Mouse (Mus musculus) intestine, embryonic 14.5 days (tissue): ENCODE measurements around the gene Timd2. TPM values are rescaled to one million over a fixed set of nuclear protein-coding genes. Genes with fewer than 3 reads are reported as not detected.
"Not testable (repeated sequence)": the region's sequence is repeated elsewhere in the genome, so short reads cannot be mapped to it uniquely, and the experiment has no call there.

Experiments
- ATAC-seq: fragments of 200-750 bp; cut with Nextera tagmentation; replicated peaks from 2 replicates; pipeline ENCODE4 v1.8.0; 2017; ENCODE audit warnings: low read depth, moderate number of reproducible peaks, moderate TSS enrichment, moderate library complexity; ENCODE audit not compliant: low FRiP score, low TSS enrichment
- DNase-seq: peaks from one replicate; pipeline ENCODE4 v3.0.0-alpha.2; 2018; ENCODE audit warnings: low spot score
- H3K27ac ChIP-seq: fragments of 300-500 bp; sonication (generic); 2 replicates; pipeline ENCODE4 v1.5.1; 2014; ENCODE audit warnings: low read depth, mild to moderate bottlenecking, control low read depth
- H3K27me3 ChIP-seq: fragments of 300-500 bp; sonication (generic); replicated peaks from 2 replicates; pipeline ENCODE4 v1.6.1; 2014; ENCODE audit warnings: low read length, control low read depth; ENCODE audit not compliant: control insufficient read depth, insufficient read depth
- H3K36me3 ChIP-seq: fragments of 300-500 bp; sonication (generic); 2 replicates; pipeline ENCODE4 v1.6.1; 2014; ENCODE audit warnings: low read length, control low read depth; ENCODE audit not compliant: control insufficient read depth, insufficient read depth
- H3K4me1 ChIP-seq: fragments of 300-500 bp; sonication (generic); replicated peaks from 2 replicates; pipeline ENCODE4 v1.6.1; 2014; ENCODE audit warnings: low read length, control low read depth, mixed read lengths; ENCODE audit not compliant: control insufficient read depth, insufficient read depth
- H3K4me2 ChIP-seq: fragments of 300-500 bp; sonication (generic); 2 replicates; pipeline ENCODE4 v1.6.1; 2014; ENCODE audit warnings: low read length
- H3K4me3 ChIP-seq: fragments of 300-500 bp; sonication (generic); 2 replicates; pipeline ENCODE4 v1.5.1; 2014; ENCODE audit warnings: low read depth, low read length, control low read depth, mixed read lengths
- H3K9ac ChIP-seq: fragments of 300-500 bp; sonication (generic); 2 replicates; pipeline ENCODE4 v1.6.1; 2014; ENCODE audit warnings: mild to moderate bottlenecking, low read length
- H3K9me3 ChIP-seq: fragments of 300-500 bp; sonication (generic); 2 replicates; pipeline ENCODE4 v1.6.1; 2016; ENCODE audit warnings: low read length, control low read depth; ENCODE audit not compliant: control insufficient read depth
- WGBS: fragments of 180-500 bp; shearing (Covaris S2); extraction: QIAGEN DNeasy Blood & Tissue Kit; methylation state at CpG from one replicate; pipeline ENCODE4 v1.1.7; 2014; 5-methylcytosine and 5-hydroxymethylcytosine counted together
- polyA plus RNA-seq: library from polyadenylated mRNA; unstranded; fragments of >200 nt; fragmentation: Nextera tagmentation; extraction: Ambion mirVana; gene quantifications from 2 replicates; pipeline ENCODE4 v1.2.1, GENCODE M21; 2014

Gene Timd2
- polyA plus RNA-seq, 1 experiment from 2014 or later: 0.09 TPM

- ATAC-seq (0 out of 2 replicates have a peak, but pooled peaks have one; percentile 36), DNase-seq (no peak)
- H3K9ac ChIP-seq: no peak overlapping the region
- WGBS: 30% methylated on average over 1 of the region's 1 CpGs
- no peak overlapping the region for H3K4me2 ChIP-seq
- no peak overlapping the region for H3K27ac ChIP-seq
- no peaks in the 10 kb centered on the region for H3K9me3 ChIP-seq
- no peaks in the 10 kb centered on the region for H3K36me3 ChIP-seq
- H3K4me3 ChIP-seq: no peak overlapping the region
- H3K4me1 ChIP-seq: no peaks in the 10 kb centered on the region
- H3K27me3 ChIP-seq: no peaks in the 10 kb centered on the region
These were observed 27.8 kb upstream of the Timd2 start for GRCm38 (mm10) chr11:46734617-46735016.

- Histone ChIP-seq H3K4me1 (no peaks in the 10 kb centered on the region), H3K27ac (no peak overlapping the region), H3K9ac (no peak overlapping the region), H3K27me3 (no peaks in the 10 kb centered on the region), H3K4me3 (no peak overlapping the region), H3K4me2 (no peak overlapping the region), H3K9me3 (no peaks in the 10 kb centered on the region), H3K36me3 (no peaks in the 10 kb centered on the region)
- ATAC-seq (0 out of 2 replicates have a peak, but pooled peaks have one; percentile 36), DNase-seq (no peak)
- 62% methylated on average over 6 of the region's 6 CpGs for WGBS
These were observed 26.5 kb upstream of the Timd2 start for GRCm38 (mm10) chr11:46733242-46733789.

DNA sequence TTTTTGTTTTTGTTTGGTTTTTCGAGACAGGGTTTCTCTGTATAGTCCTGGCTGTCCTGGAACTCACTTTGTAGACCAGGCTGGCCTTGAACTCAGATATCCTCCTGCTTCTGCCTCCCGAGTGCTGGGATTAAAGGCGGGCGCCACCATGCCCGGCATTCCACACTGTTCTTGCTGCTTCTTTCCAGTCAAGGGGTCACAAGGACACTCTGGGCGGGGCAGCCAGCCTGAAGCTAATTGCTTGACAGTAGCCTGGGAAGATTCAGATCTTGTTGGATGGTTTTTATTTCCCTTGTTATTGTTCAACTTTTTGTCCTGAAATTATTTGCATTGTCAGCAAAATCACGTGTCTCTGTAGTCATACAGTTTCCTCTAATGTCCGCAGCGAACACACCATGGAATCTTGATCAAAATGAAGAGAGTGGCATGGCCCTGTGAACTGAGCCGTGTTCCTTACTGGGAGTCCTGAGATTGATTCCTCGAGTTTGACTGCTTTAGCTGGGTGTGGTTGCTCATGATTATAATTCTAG is 24.7 kb upstream of the Timd2 start:
- Histone ChIP-seq H3K4me3 (no peak overlapping the region), H3K4me1 (no peaks in the 10 kb centered on the region), H3K9me3 (no peaks in the 10 kb centered on the region), H3K4me2 (no peak overlapping the region), H3K27me3 (no peaks in the 10 kb centered on the region), H3K27ac (no peak overlapping the region), H3K36me3 (no peaks in the 10 kb centered on the region), H3K9ac (no peak overlapping the region)
- 83% methylated on average over 11 of the region's 11 CpGs for WGBS
- ATAC-seq (no peak), DNase-seq (no peak)

DNA sequence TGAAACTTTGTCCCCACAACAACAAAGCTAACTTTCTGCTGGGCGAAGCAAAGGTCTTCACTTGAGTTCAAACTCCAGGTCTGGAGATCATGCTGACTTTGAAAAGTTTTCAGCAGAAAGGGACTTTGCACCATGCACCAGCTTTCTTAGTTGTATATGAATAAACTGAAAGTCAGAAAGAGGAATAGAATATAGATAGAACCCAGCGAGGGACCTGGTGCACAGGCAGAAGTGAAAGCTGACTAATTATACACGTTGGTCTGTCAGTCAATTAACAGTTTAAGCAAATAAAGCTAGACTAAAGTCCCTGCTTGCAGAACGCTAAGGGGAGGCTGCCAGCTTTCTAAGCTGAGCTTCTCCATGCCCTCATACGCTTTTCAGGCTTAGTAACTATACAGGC is 8.0 kb downstream of the Timd2 start:
- Histone ChIP-seq H3K9me3 (no peaks in the 10 kb centered on the region), H3K36me3 (no peaks in the 10 kb centered on the region), H3K4me2 (no peak overlapping the region), H3K4me3 (no peak overlapping the region), H3K9ac (no peak overlapping the region), H3K27ac (no peak overlapping the region), H3K27me3 (no peaks in the 10 kb centered on the region), H3K4me1 (no peaks in the 10 kb centered on the region)
- WGBS: 78% methylated on average over 5 of the region's 5 CpGs
- DNase-seq (peak; percentile 32), ATAC-seq (no peak)

GRCm38 (mm10) chr11:46698278-46698655 is 8.6 kb downstream of the Timd2 start:
- H3K27me3 ChIP-seq: no peaks in the 10 kb centered on the region

DNA sequence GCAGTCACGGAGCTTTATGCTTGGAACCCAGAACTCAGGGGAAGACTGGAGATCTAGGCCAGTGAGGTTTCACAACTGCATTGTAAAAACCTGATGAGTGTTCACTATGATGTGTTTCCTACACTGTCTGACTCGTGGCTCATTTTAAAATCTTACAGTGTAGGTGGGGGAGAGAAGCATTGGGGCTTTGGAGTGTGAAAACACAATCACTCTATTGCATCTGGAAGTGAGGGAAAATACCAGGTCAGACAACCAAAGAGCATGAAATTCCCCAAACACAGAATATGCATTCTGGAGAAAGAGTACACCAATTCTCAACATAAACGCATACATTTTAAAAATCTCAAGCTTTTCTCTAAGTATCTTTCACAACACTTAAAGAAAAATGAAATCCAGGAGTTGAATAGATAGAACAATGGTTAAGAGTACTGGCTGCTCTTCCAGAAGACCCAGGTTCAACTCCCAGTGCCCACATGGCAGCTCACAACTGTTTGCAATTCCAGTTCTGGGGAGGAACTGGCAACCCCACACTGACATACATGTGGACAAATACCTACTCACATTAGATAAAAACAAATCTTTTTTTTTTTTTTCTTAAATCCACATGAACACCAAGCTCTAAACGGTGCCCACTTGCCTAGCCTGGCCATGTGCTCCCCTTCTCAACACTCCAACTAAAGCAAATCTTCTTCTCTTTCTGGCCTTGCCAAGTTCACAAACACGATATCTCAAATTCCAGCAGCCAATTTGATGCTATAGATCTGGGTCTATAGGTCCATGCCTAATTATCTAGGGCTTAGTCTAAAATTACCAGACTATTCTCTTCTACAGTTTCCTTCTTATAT is 9.2 kb downstream of the Timd2 start:
- ATAC-seq (no peak), DNase-seq (peak; percentile 9)
- H3K4me1 ChIP-seq: no peaks in the 10 kb centered on the region
- H3K4me2 ChIP-seq: no peak overlapping the region
- no peaks in the 10 kb centered on the region for H3K27me3 ChIP-seq
- H3K4me3 ChIP-seq: no peak overlapping the region
- H3K36me3 ChIP-seq: no peaks in the 10 kb centered on the region
- H3K9ac ChIP-seq: no peak overlapping the region
- no peaks in the 10 kb centered on the region for H3K9me3 ChIP-seq
- 80% methylated on average over 5 of the region's 5 CpGs for WGBS
- H3K27ac ChIP-seq: no peak overlapping the region

More at GRCm38 (mm10) chr11:46698278-46698655, 8.6 kb downstream of the Timd2 start:
- H3K4me1 ChIP-seq: no peaks in the 10 kb centered on the region
- H3K4me2 ChIP-seq: no peak overlapping the region
- no peaks in the 10 kb centered on the region for H3K36me3 ChIP-seq
- WGBS: 84% methylated on average over 6 of the region's 6 CpGs
- H3K27ac ChIP-seq: no peak overlapping the region
- H3K9me3 ChIP-seq: no peaks in the 10 kb centered on the region
- no peak overlapping the region for H3K9ac ChIP-seq
- no peak for ATAC-seq
- DNase-seq: peak; percentile 12
- H3K4me3 ChIP-seq: no peak overlapping the region

- not testable (repeated sequence) for ATAC-seq, H3K9me3 ChIP-seq, DNase-seq, H3K9ac ChIP-seq, H3K4me3 ChIP-seq, H3K36me3 ChIP-seq, H3K27me3 ChIP-seq, H3K27ac ChIP-seq, H3K4me2 ChIP-seq, H3K4me1 ChIP-seq
- 84% methylated on average over 2 of the region's 2 CpGs for WGBS
These were observed 11.0 kb downstream of the Timd2 start for GRCm38 (mm10) chr11:46695849-46696248.

- H3K4me1 ChIP-seq: no peaks in the 10 kb centered on the region
- no peak overlapping the region for H3K4me3 ChIP-seq
- no peak overlapping the region for H3K4me2 ChIP-seq
- no peak overlapping the region for H3K9ac ChIP-seq
- WGBS: 82% methylated on average over 2 of the region's 2 CpGs
- no peaks in the 10 kb centered on the region for H3K27me3 ChIP-seq
- no peaks in the 10 kb centered on the region for H3K36me3 ChIP-seq
- DNase-seq (no peak), ATAC-seq (no peak)
- no peak overlapping the region for H3K27ac ChIP-seq
- H3K9me3 ChIP-seq: no peaks in the 10 kb centered on the region
These were observed 16.7 kb downstream of the Timd2 start for GRCm38 (mm10) chr11:46690136-46690535.
